Mouse (Mus musculus) heart, embryonic 14.5 days (tissue): ENCODE data around the gene Rad21l. TPM values are rescaled to one million over a fixed set of nuclear protein-coding genes. Genes with fewer than 3 reads are reported as not detected.

Source experiments
- ATAC-seq: fragments of 200-750 bp; cut with Nextera tagmentation; 2 replicates; pipeline ENCODE4 v1.8.0; 2017; ENCODE audit warnings: low read depth, moderate TSS enrichment; ENCODE audit not compliant: insufficient number of reproducible peaks, insufficient read depth, low FRiP score
- H3K27ac ChIP-seq, 2 experiments: fragments of 200-500 bp in 1 of 2; fragments of 300-500 bp in 1 of 2; sonication (generic) in 1 of 2; replicated peaks in 1 of 2; 2 replicates each; pipeline ENCODE4 v1.5.1; 2012 to 2014; ENCODE audit warnings: low read depth in 2 of 2, low read length in 2 of 2, control low read depth in 1 of 2, mild to moderate bottlenecking in 1 of 2, mixed read lengths in 1 of 2; ENCODE audit not compliant: control insufficient read depth in 1 of 2, insufficient read depth in 1 of 2
- H3K27me3 ChIP-seq: fragments of 300-500 bp; sonication (generic); 2 replicates; pipeline ENCODE4 v1.6.1; 2014; ENCODE audit warnings: mild to moderate bottlenecking, low read length, control low read depth; ENCODE audit not compliant: control insufficient read depth, insufficient read depth
- H3K36me3 ChIP-seq: fragments of 300-500 bp; sonication (generic); 2 replicates; pipeline ENCODE4 v1.6.1; 2014; ENCODE audit warnings: mild to moderate bottlenecking, control low read depth, low read length, mixed read lengths; ENCODE audit not compliant: control insufficient read depth, insufficient read depth
- H3K4me1 ChIP-seq, 2 experiments: fragments of 200-500 bp in 1 of 2; fragments of 300-500 bp in 1 of 2; sonication (generic) in 1 of 2; 2 replicates each; pipeline ENCODE4 v1.6.1; 2012 to 2014; ENCODE audit warnings: low read length in 2 of 2, control low read depth in 1 of 2, mixed read lengths in 1 of 2; ENCODE audit not compliant: control insufficient read depth in 2 of 2, insufficient read depth in 2 of 2
- H3K4me2 ChIP-seq: fragments of 300-500 bp; sonication (generic); 2 replicates; pipeline ENCODE4 v1.6.1; 2014; ENCODE audit warnings: mild to moderate bottlenecking, low read length
- H3K4me3 ChIP-seq, 2 experiments: fragments of 200-500 bp in 1 of 2; fragments of 300-500 bp in 1 of 2; sonication (generic) in 1 of 2; 2 replicates each; pipeline ENCODE4 v1.5.1; 2012 to 2014; ENCODE audit warnings: low read length in 2 of 2, mild to moderate bottlenecking in 2 of 2, control low read depth in 1 of 2, low read depth in 1 of 2, moderate library complexity in 1 of 2; ENCODE audit not compliant: control insufficient read depth in 1 of 2, insufficient read depth in 1 of 2
- H3K9ac ChIP-seq: fragments of 300-500 bp; sonication (generic); 2 replicates; pipeline ENCODE4 v1.6.1; 2014; ENCODE audit warnings: mild to moderate bottlenecking, low read length
- H3K9me3 ChIP-seq: fragments of 300-500 bp; sonication (generic); 2 replicates; pipeline ENCODE4 v1.6.1; 2016; ENCODE audit warnings: low read length, control low read depth; ENCODE audit not compliant: control insufficient read depth
- WGBS: fragments of 180-500 bp; shearing (Covaris S2); extraction: QIAGEN DNeasy Blood & Tissue Kit; methylation state at CpG from one replicate; pipeline ENCODE4 v1.1.7; 2014; 5-methylcytosine and 5-hydroxymethylcytosine counted together
- polyA plus RNA-seq: library from polyadenylated mRNA; unstranded; fragments of >200 nt; fragmentation: Nextera tagmentation; extraction: Ambion mirVana; gene quantifications from 2 replicates; pipeline ENCODE4 v1.2.1, GENCODE M21; 2014

Rad21l gene
- not detected in 2 replicates for polyA plus RNA-seq

- Histone ChIP-seq H3K4me3 (no peak within 1 kb of the TSS), H3K9me3 (no peaks in the 10 kb centered on the region), H3K4me1 (no peaks in the 10 kb centered on the region; a peak in 1 of 4 replicates), H3K27me3 (peaks cover 10% of the 10 kb centered on the region), H3K4me2 (no peak within 1 kb of the TSS), H3K27ac (no peak within 1 kb of the TSS), H3K9ac (no peak within 1 kb of the TSS), H3K36me3 (no peaks in the 10 kb centered on the region)
- no peak for ATAC-seq
- 61% methylated on average over 3 of the region's 3 CpGs for WGBS
Observed at GRCm38 (mm10) chr2:151668433-151668832, at the start of gene Rad21l. Gene Rad21l, minus strand, starts transcription at chr2:151668533.

DNA sequence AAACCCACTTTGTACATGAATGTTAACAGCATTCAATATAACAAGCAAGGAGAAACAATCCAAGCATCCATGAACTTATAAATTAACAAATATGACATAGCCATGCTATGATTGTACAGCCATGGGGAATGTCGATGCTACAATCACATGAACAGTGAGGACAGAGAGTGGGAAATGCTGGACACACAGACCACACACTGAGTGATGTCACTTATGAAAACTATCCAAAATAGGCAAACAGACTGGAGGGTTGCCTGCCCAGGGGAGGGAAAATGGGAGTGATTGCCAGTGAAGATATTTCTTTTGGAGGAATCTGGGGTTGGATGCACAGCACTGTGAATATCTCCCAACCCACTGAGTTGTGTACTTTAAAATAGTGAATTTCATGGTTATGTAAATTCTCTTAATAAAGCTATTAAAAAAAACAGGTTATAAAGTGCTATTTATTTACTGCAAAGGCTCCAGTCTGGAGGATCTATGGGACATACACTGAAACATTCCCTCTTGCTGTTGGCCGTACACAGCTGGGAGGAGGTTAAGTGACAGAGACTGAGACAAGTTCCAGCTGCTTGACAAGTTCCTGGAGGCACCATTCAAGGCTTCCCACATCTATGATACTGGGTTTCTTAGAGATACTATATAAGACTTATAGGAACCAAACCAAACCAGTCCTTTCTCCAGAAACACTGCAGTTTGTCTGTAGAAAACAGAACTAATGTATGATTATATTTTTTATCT, 48.2 kb upstream of the Rad21l start:
- no peak overlapping the region for H3K4me2 ChIP-seq
- H3K9ac ChIP-seq = no peak overlapping the region
- no peaks in the 10 kb centered on the region for H3K9me3 ChIP-seq
- H3K36me3 ChIP-seq = peaks cover 43% of the 10 kb centered on the region
- H3K27ac ChIP-seq = no peak overlapping the region
- 80% methylated on average over 2 of the region's 2 CpGs for whole genome bisulfite sequencing
- H3K4me3 ChIP-seq = no peak overlapping the region
- H3K4me1 ChIP-seq = no peaks in the 10 kb centered on the region
- H3K27me3 ChIP-seq = no peaks in the 10 kb centered on the region
- no peak for ATAC-seq

DNA sequence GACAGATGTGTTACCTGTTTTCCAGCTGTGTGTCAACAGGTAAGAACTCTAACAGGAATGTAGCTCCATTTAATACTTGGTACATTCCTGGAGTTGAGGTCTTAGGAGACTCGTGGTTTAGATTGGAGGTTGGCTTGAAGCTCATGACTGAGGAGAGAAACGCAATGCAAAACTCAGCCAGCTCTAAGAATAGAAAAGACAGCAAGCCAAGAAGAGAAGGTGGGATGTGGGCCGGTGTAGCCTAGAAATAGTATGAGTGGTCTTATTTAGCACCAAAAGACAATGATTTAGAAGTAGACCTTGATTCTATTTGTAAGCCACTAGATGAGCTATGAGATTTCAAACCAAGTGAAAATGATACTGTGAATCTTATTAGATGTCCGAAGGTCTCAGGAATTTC, 47.2 kb upstream of the Rad21l start:
- Histone ChIP-seq H3K9ac (no peak overlapping the region), H3K4me3 (no peak overlapping the region), H3K9me3 (no peaks in the 10 kb centered on the region), H3K27me3 (no peaks in the 10 kb centered on the region), H3K4me1 (no peaks in the 10 kb centered on the region), H3K36me3 (peaks cover 36% of the 10 kb centered on the region), H3K4me2 (no peak overlapping the region), H3K27ac (no peak overlapping the region)
- no peak for ATAC-seq
- 89% methylated on average over 4 of the region's 4 CpGs for WGBS

GRCm38 (mm10) chr2:151712647-151713046, 44.3 kb upstream of the Rad21l start:
- no peak overlapping the region for H3K9ac ChIP-seq
- peaks cover 7% of the 10 kb centered on the region for H3K36me3 ChIP-seq
- H3K4me3 ChIP-seq = no peak overlapping the region
- WGBS = 24% methylated on average over 3 of the region's 3 CpGs
- H3K9me3 ChIP-seq = no peaks in the 10 kb centered on the region
- no peak overlapping the region for H3K4me2 ChIP-seq
- no peak overlapping the region for H3K27ac ChIP-seq
- no peak for ATAC-seq
- H3K27me3 ChIP-seq = no peaks in the 10 kb centered on the region; the same call in 1 of the 2 replicates
- H3K4me1 ChIP-seq = no peaks in the 10 kb centered on the region; a peak in 1 of 4 replicates

GRCm38 (mm10) chr2:151702851-151703190, 34.5 kb upstream of the Rad21l start:
- Histone ChIP-seq H3K9me3 (no peaks in the 10 kb centered on the region), H3K36me3 (no peaks in the 10 kb centered on the region), H3K9ac (peak overlapping the region; percentile 78), H3K4me3 (peak overlapping the region; percentile 53 to 63), H3K4me1 (peaks cover 4% of the 10 kb centered on the region in 2 experiments; a peak in 3 of 4 replicates), H3K27ac (no peak overlapping the region), H3K27me3 (peaks cover 44% of the 10 kb centered on the region), H3K4me2 (peak overlapping the region; percentile 99)
- peak; percentile 33 for ATAC-seq
- 2% methylated on average over 16 of the region's 17 CpGs for WGBS

- Histone ChIP-seq H3K4me3 (peak overlapping the region; percentile 53 to 63), H3K9me3 (no peaks in the 10 kb centered on the region), H3K9ac (peak overlapping the region; percentile 78), H3K27ac (no peak overlapping the region), H3K4me1 (peaks cover 4% of the 10 kb centered on the region in 2 experiments; a peak in 3 of 4 replicates), H3K36me3 (no peaks in the 10 kb centered on the region), H3K27me3 (peaks cover 44% of the 10 kb centered on the region), H3K4me2 (peak overlapping the region; percentile 99)
- under 1% methylated on average over 72 of the region's 97 CpGs for WGBS
- ATAC-seq = peak; percentile 64
Observed at GRCm38 (mm10) chr2:151702146-151702850, 34.0 kb upstream of the Rad21l start.

- H3K4me1 ChIP-seq = peaks cover 4% of the 10 kb centered on the region in 2 experiments; a peak in 3 of 4 replicates
- H3K4me3 ChIP-seq = peak within 1 kb of the TSS; percentile 53 to 63
- WGBS = 8% methylated on average over 25 of the region's 25 CpGs
- H3K36me3 ChIP-seq = no peaks in the 10 kb centered on the region
- no peak within 1 kb of the TSS for H3K27ac ChIP-seq
- peaks cover 46% of the 10 kb centered on the region for H3K27me3 ChIP-seq
- ATAC-seq = no peak
- H3K9me3 ChIP-seq = no peaks in the 10 kb centered on the region
- peak within 1 kb of the TSS; percentile 78 for H3K9ac ChIP-seq
- H3K4me2 ChIP-seq = peak within 1 kb of the TSS; percentile 99
Observed at GRCm38 (mm10) chr2:151701231-151702145, 33.2 kb upstream of the Rad21l start, which contains the start of gene Tmem74b. Gene Tmem74b, plus strand, starts transcription at chr2:151702008.
